Mouse (Mus musculus): ENCODE results near the gene Cpne8. TPM values are rescaled to one million over a fixed set of nuclear protein-coding genes. Genes with fewer than 3 reads are reported as not detected.

Gene Cpne8
- polyA plus RNA-seq (2015; fragmentation: Nextera tagmentation; extraction: Ambion mirVana) = 1.5 and 1.8 TPM in 2 replicates

DNA sequence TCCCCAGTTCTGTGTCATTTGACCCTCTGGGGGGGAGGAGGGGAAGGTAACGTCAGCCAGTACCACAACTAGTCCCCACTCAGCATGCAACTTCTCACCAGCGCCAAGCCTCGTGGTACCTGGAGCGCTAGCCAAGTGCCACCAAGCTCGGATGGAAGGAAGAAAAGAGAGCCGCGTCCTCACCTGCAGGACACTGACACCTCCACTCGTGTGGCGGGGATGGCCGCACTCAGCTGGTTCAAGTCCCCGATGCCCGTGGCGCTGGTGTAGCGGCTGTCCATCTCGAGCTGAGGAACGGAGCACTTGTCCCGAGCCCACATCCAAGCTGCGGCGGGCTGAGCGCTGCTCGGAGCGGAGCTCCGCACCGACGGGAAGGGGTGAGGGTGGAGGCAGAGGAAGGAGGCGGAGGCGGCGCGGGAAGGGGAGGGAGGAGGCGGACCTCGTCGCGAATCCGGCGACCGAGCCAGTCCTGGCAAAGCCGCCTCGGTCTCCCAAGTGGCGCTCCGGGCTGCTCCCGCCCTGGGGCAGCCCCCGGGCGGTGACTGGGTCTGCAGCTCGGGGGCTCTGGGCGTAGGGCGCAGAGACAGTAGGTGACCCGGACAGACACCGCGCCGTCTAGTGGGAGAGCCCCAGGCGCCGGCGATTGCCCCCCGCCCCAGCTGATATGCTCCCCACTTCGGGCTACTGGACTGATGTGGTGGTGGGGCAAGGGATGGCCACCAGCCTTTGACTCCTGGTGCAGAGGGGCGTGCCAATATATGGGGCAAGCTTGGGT, at the start of gene Cpne8:
Cpne8 (minus strand) TSS at position 448 of the 775 bp plus-strand sequence.
- no peaks in the 10 kb centered on the region for H3K4me1 ChIP-seq (replicated peaks)
- ATAC-seq (ENCODE audit: insufficient read depth) = peak; percentile 51; the same call in 1 of the 2 replicates
- peak within 1 kb of the TSS; percentile 52 for H3K4me3 ChIP-seq (replicated peaks)
- peak within 1 kb of the TSS; percentile 62 for H3K4me2 ChIP-seq
- no peak within 1 kb of the TSS for H3K27ac ChIP-seq (replicated peaks)
- peaks cover 28% of the 10 kb centered on the region for H3K27me3 ChIP-seq
- H3K36me3 ChIP-seq (replicated peaks) = no peaks in the 10 kb centered on the region
- no peaks in the 10 kb centered on the region for H3K9me3 ChIP-seq (replicated peaks)
- under 1% methylated on average over 51 of the region's 56 CpGs for WGBS (ENCODE audit: insufficient replicate concordance)
- H3K9ac ChIP-seq = no peak within 1 kb of the TSS

DNA sequence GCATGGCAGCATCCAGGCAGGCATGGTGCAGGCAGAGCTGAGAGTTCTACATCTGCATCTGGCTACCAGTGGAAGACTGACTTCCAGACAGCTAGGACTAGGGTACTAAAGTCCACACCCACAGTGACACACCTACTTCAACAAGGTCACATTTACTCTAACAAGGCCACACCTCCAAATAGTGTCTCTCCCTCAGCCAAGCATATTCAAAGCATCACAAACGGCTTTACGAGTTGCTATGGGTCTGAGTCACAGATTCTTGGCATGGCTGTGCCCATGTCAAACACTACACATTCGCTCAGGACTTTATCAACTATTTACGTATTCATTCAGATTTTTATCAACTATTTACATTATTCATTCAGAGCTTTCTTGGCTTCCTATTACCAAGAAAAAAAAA, 38.5 kb upstream of the Cpne8 start:
- Histone ChIP-seq H3K4me2 (no peak overlapping the region), H3K9ac (no peak overlapping the region), H3K36me3 (replicated peaks) (no peaks in the 10 kb centered on the region), H3K9me3 (replicated peaks) (no peaks in the 10 kb centered on the region), H3K27ac (replicated peaks) (no peak overlapping the region), H3K4me3 (replicated peaks) (no peak overlapping the region), H3K4me1 (replicated peaks) (no peaks in the 10 kb centered on the region), H3K27me3 (no peaks in the 10 kb centered on the region)
- WGBS (ENCODE audit: insufficient replicate concordance) = 60% methylated on average over 4 of the region's 4 CpGs
- no peak for ATAC-seq (ENCODE audit: insufficient read depth)

DNA sequence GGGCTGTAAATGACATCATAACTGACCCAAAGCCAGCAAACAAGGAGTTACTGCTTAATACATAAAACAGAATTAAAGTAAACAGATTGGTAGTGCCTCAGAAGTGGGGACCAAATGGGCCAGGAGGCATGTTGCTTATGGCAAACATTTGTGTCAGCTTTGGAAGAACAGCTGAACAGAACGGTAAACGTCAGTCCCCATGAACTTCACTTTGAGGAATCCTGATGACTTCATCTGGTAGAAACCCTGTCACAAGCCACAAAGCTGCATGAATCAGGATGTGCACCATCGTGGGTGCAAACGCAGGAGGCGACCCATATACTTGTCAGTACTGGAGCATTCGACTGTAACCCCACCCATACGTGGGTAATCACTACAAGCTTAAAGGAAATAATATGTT, 30.1 kb upstream of the Cpne8 start:
- ATAC-seq (ENCODE audit: insufficient read depth) = no peak
- H3K27ac ChIP-seq (replicated peaks) = no peak overlapping the region
- H3K27me3 ChIP-seq = no peaks in the 10 kb centered on the region
- H3K9me3 ChIP-seq (replicated peaks) = no peaks in the 10 kb centered on the region
- no peaks in the 10 kb centered on the region for H3K4me1 ChIP-seq (replicated peaks)
- H3K4me2 ChIP-seq = no peak overlapping the region
- H3K36me3 ChIP-seq (replicated peaks) = no peaks in the 10 kb centered on the region
- no peak overlapping the region for H3K9ac ChIP-seq
- no peak overlapping the region for H3K4me3 ChIP-seq (replicated peaks)
- 70% methylated on average over 7 of the region's 7 CpGs for WGBS (ENCODE audit: insufficient replicate concordance)

GRCm38 (mm10) chr15:90704314-90704713, 25.1 kb upstream of the Cpne8 start:
- no peaks in the 10 kb centered on the region for H3K27me3 ChIP-seq
- no peak overlapping the region for H3K4me3 ChIP-seq (replicated peaks)
- H3K4me1 ChIP-seq (replicated peaks) = no peaks in the 10 kb centered on the region
- no peak overlapping the region for H3K4me2 ChIP-seq
- ATAC-seq (ENCODE audit: insufficient read depth) = no peak
- no peak overlapping the region for H3K9ac ChIP-seq
- WGBS (ENCODE audit: insufficient replicate concordance) = 54% methylated on average over 5 of the region's 5 CpGs
- H3K27ac ChIP-seq (replicated peaks) = no peak overlapping the region
- no peaks in the 10 kb centered on the region for H3K9me3 ChIP-seq (replicated peaks)
- no peaks in the 10 kb centered on the region for H3K36me3 ChIP-seq (replicated peaks)

- no peak for ATAC-seq (ENCODE audit: insufficient read depth)
- H3K4me3 ChIP-seq (replicated peaks) = no peak overlapping the region
- H3K36me3 ChIP-seq (replicated peaks) = no peaks in the 10 kb centered on the region
- 62% methylated on average over 11 of the region's 11 CpGs for WGBS (ENCODE audit: insufficient replicate concordance)
- H3K27me3 ChIP-seq = no peaks in the 10 kb centered on the region
- no peak overlapping the region for H3K4me2 ChIP-seq
- no peak overlapping the region for H3K27ac ChIP-seq (replicated peaks)
- no peak overlapping the region for H3K9ac ChIP-seq
- no peaks in the 10 kb centered on the region for H3K9me3 ChIP-seq (replicated peaks)
- H3K4me1 ChIP-seq (replicated peaks) = no peaks in the 10 kb centered on the region
Measured at GRCm38 (mm10) chr15:90703502-90704232, 24.4 kb upstream of the Cpne8 start.

- H3K27ac ChIP-seq (replicated peaks) = no peak overlapping the region
- no peaks in the 10 kb centered on the region for H3K27me3 ChIP-seq
- no peak overlapping the region for H3K9ac ChIP-seq
- H3K4me1 ChIP-seq (replicated peaks) = no peaks in the 10 kb centered on the region
- H3K4me3 ChIP-seq (replicated peaks) = no peak overlapping the region
- 65% methylated on average over 6 of the region's 6 CpGs for WGBS (ENCODE audit: insufficient replicate concordance)
- H3K4me2 ChIP-seq = no peak overlapping the region
- H3K36me3 ChIP-seq (replicated peaks) = no peaks in the 10 kb centered on the region
- H3K9me3 ChIP-seq (replicated peaks) = no peaks in the 10 kb centered on the region
- no peak for ATAC-seq (ENCODE audit: insufficient read depth)
Measured at GRCm38 (mm10) chr15:90686770-90687169, 7.5 kb upstream of the Cpne8 start.

GRCm38 (mm10) chr15:90679760-90680579, 738 bp upstream of the Cpne8 start:
- H3K36me3 ChIP-seq (replicated peaks) = no peaks in the 10 kb centered on the region
- H3K27me3 ChIP-seq = peaks cover 28% of the 10 kb centered on the region
- no peaks in the 10 kb centered on the region for H3K9me3 ChIP-seq (replicated peaks)
- 3% methylated on average over 36 of the region's 36 CpGs for WGBS (ENCODE audit: insufficient replicate concordance)
- no peaks in the 10 kb centered on the region for H3K4me1 ChIP-seq (replicated peaks)
- peak overlapping the region; percentile 62 for H3K4me2 ChIP-seq
- no peak for ATAC-seq (ENCODE audit: insufficient read depth)
- H3K27ac ChIP-seq (replicated peaks) = no peak overlapping the region
- H3K4me3 ChIP-seq (replicated peaks) = peak overlapping the region; percentile 52
- no peak overlapping the region for H3K9ac ChIP-seq

- Histone ChIP-seq H3K4me2 (peak overlapping the region; percentile 62), H3K9ac (no peak overlapping the region), H3K9me3 (replicated peaks) (no peaks in the 10 kb centered on the region), H3K4me1 (replicated peaks) (no peaks in the 10 kb centered on the region), H3K36me3 (replicated peaks) (no peaks in the 10 kb centered on the region), H3K4me3 (replicated peaks) (peak overlapping the region; percentile 52), H3K27ac (replicated peaks) (no peak overlapping the region), H3K27me3 (peaks cover 28% of the 10 kb centered on the region)
- WGBS (ENCODE audit: insufficient replicate concordance) = 6% methylated on average over 19 of the region's 19 CpGs
- ATAC-seq (ENCODE audit: insufficient read depth) = no peak
Measured at GRCm38 (mm10) chr15:90678488-90678887, 744 bp downstream of the Cpne8 start.

- Histone ChIP-seq H3K4me2 (no peak overlapping the region), H3K4me3 (replicated peaks) (no peak overlapping the region), H3K9me3 (replicated peaks) (no peaks in the 10 kb centered on the region), H3K36me3 (replicated peaks) (no peaks in the 10 kb centered on the region), H3K9ac (no peak overlapping the region), H3K4me1 (replicated peaks) (no peaks in the 10 kb centered on the region), H3K27ac (replicated peaks) (no peak overlapping the region), H3K27me3 (no peaks in the 10 kb centered on the region)
- 25% methylated on average over 7 of the region's 7 CpGs for WGBS (ENCODE audit: insufficient replicate concordance)
- no peak for ATAC-seq (ENCODE audit: insufficient read depth)
Measured at GRCm38 (mm10) chr15:90669494-90669893, 9.7 kb downstream of the Cpne8 start.

GRCm38 (mm10) chr15:90666893-90667292, 12.3 kb downstream of the Cpne8 start:
- ATAC-seq (ENCODE audit: insufficient read depth) = no peak
- WGBS (ENCODE audit: insufficient replicate concordance) = 60% methylated on average over 6 of the region's 6 CpGs

DNA sequence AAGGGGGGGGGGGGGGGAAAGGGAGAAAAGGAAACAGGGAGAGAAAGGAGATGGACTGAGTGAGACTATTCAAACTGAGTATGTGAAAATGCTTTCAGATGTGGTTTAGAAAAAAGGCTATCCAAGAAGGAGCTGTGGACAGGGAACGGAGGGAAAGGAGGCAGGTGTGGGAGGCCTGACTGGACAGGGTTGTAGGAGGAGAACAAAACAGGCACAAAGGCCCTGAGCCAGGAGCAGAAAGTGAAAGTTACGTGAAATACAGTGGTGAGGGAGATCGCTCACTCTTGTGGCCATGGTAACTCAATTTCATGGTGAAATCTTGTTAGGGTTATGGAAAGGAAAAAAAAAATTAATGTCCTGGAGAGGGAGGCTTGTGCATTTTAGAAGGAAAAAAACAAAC, 14.6 kb downstream of the Cpne8 start:
- no peaks in the 10 kb centered on the region for H3K36me3 ChIP-seq (replicated peaks)
- no peaks in the 10 kb centered on the region for H3K4me1 ChIP-seq (replicated peaks)
- no peak overlapping the region for H3K9ac ChIP-seq
- WGBS (ENCODE audit: insufficient replicate concordance) = 54% methylated on average over 3 of the region's 3 CpGs
- no peak for ATAC-seq (ENCODE audit: insufficient read depth)
- H3K27ac ChIP-seq (replicated peaks) = no peak overlapping the region
- H3K9me3 ChIP-seq (replicated peaks) = no peaks in the 10 kb centered on the region
- no peak overlapping the region for H3K4me2 ChIP-seq
- no peak overlapping the region for H3K4me3 ChIP-seq (replicated peaks)
- no peaks in the 10 kb centered on the region for H3K27me3 ChIP-seq

More at GRCm38 (mm10) chr15:90666893-90667292, 12.3 kb downstream of the Cpne8 start:
- Histone ChIP-seq H3K9me3 (replicated peaks) (no peaks in the 10 kb centered on the region), H3K4me3 (replicated peaks) (no peak overlapping the region), H3K4me2 (no peak overlapping the region), H3K36me3 (replicated peaks) (no peaks in the 10 kb centered on the region), H3K27me3 (no peaks in the 10 kb centered on the region), H3K9ac (no peak overlapping the region), H3K4me1 (replicated peaks) (no peaks in the 10 kb centered on the region), H3K27ac (replicated peaks) (no peak overlapping the region)
